Mouse (Mus musculus): ENCODE results near the gene Ephb3. TPM values are rescaled to one million over a fixed set of nuclear protein-coding genes. Genes with fewer than 3 reads are reported as not detected.

Ephb3 gene
- total RNA-seq, 2 experiments from 2014 or later: 26.8 to 27.3 TPM

- no peak for TF ChIP-seq CTCF (IDR thresholded peaks at IDR 0.05)
- Histone ChIP-seq H3K4me3 (no peak overlapping the region), H3K27ac (no peak overlapping the region)
- no peak for DNase-seq (ENCODE audit: extremely low spot score in 1 of 2, low spot score in 2 of 2)
- intact Hi-C loops (cut with DNase I): no loop called here
These were observed 20.2 kb downstream of the Ephb3 start for GRCm38 (mm10) chr16:21224648-21225240.

- DNase-seq (ENCODE audit: extremely low spot score in 1 of 2, low spot score in 2 of 2): no peak
- intact Hi-C loops (cut with DNase I): no loop called here
- no peak overlapping the region for H3K4me3 ChIP-seq
- no peak for TF ChIP-seq CTCF (IDR thresholded peaks at IDR 0.05)
- no peak overlapping the region for H3K27ac ChIP-seq
These were observed 22.1 kb downstream of the Ephb3 start for GRCm38 (mm10) chr16:21226629-21227028.

GRCm38 (mm10) chr16:21235135-21235534 is 30.6 kb downstream of the Ephb3 start:
- intact Hi-C loops (cut with DNase I): no loop called here
- no peak overlapping the region for H3K27ac ChIP-seq
- no peak for TF ChIP-seq CTCF (IDR thresholded peaks at IDR 0.05)

GRCm38 (mm10) chr16:21238722-21239121 is 34.2 kb downstream of the Ephb3 start:
- intact Hi-C loops (cut with DNase I): no loop called here
- DNase-seq (ENCODE audit: extremely low spot score in 1 of 2, low spot score in 2 of 2): peak in 1 of 2 experiments; percentile 26
- Histone ChIP-seq H3K27ac (no peak overlapping the region), H3K4me3 (no peak overlapping the region)
- TF ChIP-seq CTCF (IDR thresholded peaks at IDR 0.05): no peak

More at GRCm38 (mm10) chr16:21235135-21235534, 30.6 kb downstream of the Ephb3 start:
- H3K4me3 ChIP-seq: no peak overlapping the region
- no peak for DNase-seq (ENCODE audit: extremely low spot score in 1 of 2, low spot score in 2 of 2)

- no peak for TF ChIP-seq CTCF (IDR thresholded peaks at IDR 0.05)
- Histone ChIP-seq H3K4me3 (no peak overlapping the region), H3K27ac (no peak overlapping the region)
- no peak for DNase-seq (ENCODE audit: extremely low spot score in 1 of 2, low spot score in 2 of 2)
- intact Hi-C loops (cut with DNase I): no loop called here
These were observed 36.0 kb downstream of the Ephb3 start for GRCm38 (mm10) chr16:21240547-21240946.

DNA sequence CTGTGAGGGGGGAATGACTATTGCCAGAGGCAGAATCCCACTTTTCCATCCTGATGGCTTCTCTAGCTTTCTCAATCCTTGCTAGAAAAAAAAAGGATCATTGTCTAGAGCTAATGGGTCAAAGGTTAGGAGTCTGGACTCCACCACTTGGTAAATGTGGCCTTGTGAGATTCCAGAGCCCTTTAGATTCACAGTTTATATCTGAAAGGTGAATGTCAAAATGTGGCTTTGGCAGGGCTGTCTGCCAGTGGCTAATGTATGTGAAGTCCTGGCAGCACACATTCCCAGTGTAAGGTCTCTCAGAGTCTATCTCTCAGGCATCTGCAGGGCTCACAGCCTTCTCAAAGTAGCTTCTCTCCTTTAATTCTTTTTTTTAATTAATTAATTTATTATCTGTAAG is 36.5 kb downstream of the Ephb3 start:
- H3K27ac ChIP-seq: no peak overlapping the region
- intact Hi-C loops (cut with DNase I): no loop called here
- no peak for DNase-seq (ENCODE audit: extremely low spot score in 1 of 2, low spot score in 2 of 2)
- no peak overlapping the region for H3K4me3 ChIP-seq
- TF ChIP-seq CTCF (IDR thresholded peaks at IDR 0.05): no peak

GRCm38 (mm10) chr16:21242946-21243345 is 38.4 kb downstream of the Ephb3 start:
- intact Hi-C loops (cut with DNase I): no loop called here
- DNase-seq (ENCODE audit: extremely low spot score in 1 of 2, low spot score in 2 of 2): no peak
- TF ChIP-seq CTCF (IDR thresholded peaks at IDR 0.05): no peak
- Histone ChIP-seq H3K4me3 (no peak overlapping the region), H3K27ac (no peak overlapping the region)

GRCm38 (mm10) chr16:21244803-21245202 is 40.2 kb downstream of the Ephb3 start:
- Histone ChIP-seq H3K4me3 (no peak overlapping the region), H3K27ac (no peak overlapping the region)
- intact Hi-C loops (cut with DNase I): loop anchor here (5.0 kb wide), 1 partner anchor 87 kb away; no protein-coding TSS in a partner anchor
- DNase-seq (ENCODE audit: extremely low spot score in 1 of 2, low spot score in 2 of 2): no peak
- no peak for TF ChIP-seq CTCF (IDR thresholded peaks at IDR 0.05)

- no peak for DNase-seq (ENCODE audit: extremely low spot score in 1 of 2, low spot score in 2 of 2)
- TF ChIP-seq CTCF (IDR thresholded peaks at IDR 0.05): no peak
- Histone ChIP-seq H3K27ac (no peak overlapping the region), H3K4me3 (no peak overlapping the region)
- intact Hi-C loops (cut with DNase I): loop anchor here (5.0 kb wide), 1 partner anchor 87 kb away; no protein-coding TSS in a partner anchor
These were observed 40.8 kb downstream of the Ephb3 start for GRCm38 (mm10) chr16:21245387-21245786.

GRCm38 (mm10) chr16:21245931-21246390 is 41.4 kb downstream of the Ephb3 start:
- DNase-seq (ENCODE audit: extremely low spot score in 1 of 2, low spot score in 2 of 2): peak; percentile 78 to 79
- H3K4me3 ChIP-seq: peak overlapping the region; percentile 49
- 0 out of 2 replicates have a peak overlapping the region, but pooled peaks have one; percentile 13 for H3K27ac ChIP-seq
- TF ChIP-seq CTCF (IDR thresholded peaks at IDR 0.05): peak; percentile 84
- intact Hi-C loops (cut with DNase I): loop anchor here (1.0 to 5.0 kb wide), 2 partner anchors 35 to 86 kb away; no protein-coding TSS in a partner anchor

GRCm38 (mm10) chr16:21246391-21247036 is 42.0 kb downstream of the Ephb3 start:
- H3K4me3 ChIP-seq: peak overlapping the region; percentile 49
- intact Hi-C loops (cut with DNase I): loop anchor here (1.0 to 5.0 kb wide), 2 partner anchors 35 to 86 kb away; no protein-coding TSS in a partner anchor
- 0 out of 2 replicates have a peak overlapping the region, but pooled peaks have one; percentile 13 for H3K27ac ChIP-seq
- DNase-seq (ENCODE audit: extremely low spot score in 1 of 2, low spot score in 2 of 2): peak; percentile 19 to 33
- no peak for TF ChIP-seq CTCF (IDR thresholded peaks at IDR 0.05)

- TF ChIP-seq CTCF (IDR thresholded peaks at IDR 0.05): no peak
- intact Hi-C loops (cut with DNase I): loop anchor here (5.0 kb wide), 1 partner anchor 85 kb away; no protein-coding TSS in a partner anchor
- Histone ChIP-seq H3K4me3 (no peak overlapping the region), H3K27ac (no peak overlapping the region)
- no peak for DNase-seq (ENCODE audit: extremely low spot score in 1 of 2, low spot score in 2 of 2)
These were observed 42.5 kb downstream of the Ephb3 start for GRCm38 (mm10) chr16:21247037-21247432.

Measured in left cerebral cortex, adult 2 months (tissue).